Mouse (Mus musculus) MEL (cell line): Measurements from ENCODE around the gene Agmat. TPM values are rescaled to one million over a fixed set of nuclear protein-coding genes. Genes with fewer than 3 reads are reported as not detected.

Experiments
- DNase-seq: peaks from one replicate; pipeline ENCODE4 v3.0.0; 2011; ENCODE audit warnings: low read depth, low spot score
- H3K27ac ChIP-seq: 2 replicates; pipeline ENCODE4 v1.5.1; 2012; ENCODE audit warnings: low read depth, mild to moderate bottlenecking, control low read depth, low read length, moderate library complexity; ENCODE audit not compliant: control insufficient read depth
- H3K27me3 ChIP-seq, 2 experiments: fragments of 150-350 bp in 1 of 2; sonication (generic) in 1 of 2; 2 replicates each; pipeline ENCODE4 v1.6.1; 2012; ENCODE audit warnings: low read length in 2 of 2, mild to moderate bottlenecking in 2 of 2, improper control_type of control experiment in 1 of 2, moderate library complexity in 1 of 2; ENCODE audit not compliant: insufficient read depth in 2 of 2, control insufficient read depth in 1 of 2
- H3K36me3 ChIP-seq, 2 experiments: 2 replicates each; pipeline ENCODE4 v1.6.1; 2012 to 2014; ENCODE audit warnings: low read length in 2 of 2, improper control_type of control experiment in 1 of 2, inconsistent platforms in 1 of 2, mild to moderate bottlenecking in 1 of 2; ENCODE audit not compliant: insufficient read depth in 2 of 2, control insufficient read depth in 1 of 2
- H3K4me1 ChIP-seq, 2 experiments: fragments of 150-350 bp in 1 of 2; sonication (generic) in 1 of 2; 2 replicates each; pipeline ENCODE4 v1.6.1; 2012; ENCODE audit warnings: low read length in 2 of 2, improper control_type of control experiment in 1 of 2, mild to moderate bottlenecking in 1 of 2; ENCODE audit not compliant: insufficient read depth in 2 of 2, control insufficient read depth in 1 of 2
- H3K4me3 ChIP-seq, 2 experiments: fragments of 150-350 bp in 1 of 2; sonication (generic) in 1 of 2; 2 replicates each; pipeline ENCODE4 v1.5.1; 2012; ENCODE audit warnings: low read depth in 2 of 2, low read length in 2 of 2, mild to moderate bottlenecking in 2 of 2, moderate library complexity in 2 of 2, control low read depth in 1 of 2, improper control_type of control experiment in 1 of 2; ENCODE audit not compliant: control insufficient read depth in 1 of 2, insufficient read depth in 1 of 2
- H3K79me2 ChIP-seq: 2 replicates; pipeline ENCODE4 v1.6.1; 2012; ENCODE audit warnings: mild to moderate bottlenecking, low read length, moderate library complexity; ENCODE audit not compliant: control insufficient read depth, poor library complexity, insufficient read depth
- H3K9ac ChIP-seq: 2 replicates; pipeline ENCODE4 v1.6.1; 2012; ENCODE audit warnings: low read depth, mild to moderate bottlenecking, control low read depth, low read length, moderate library complexity; ENCODE audit not compliant: control insufficient read depth, poor library complexity, severe bottlenecking
- H3K9me3 ChIP-seq: fragments of 150-350 bp; sonication (generic); replicated peaks from 2 replicates; pipeline ENCODE4 v1.6.1; 2012; ENCODE audit warnings: mild to moderate bottlenecking, low read length, improper control_type of control experiment, moderate library complexity; ENCODE audit not compliant: insufficient read depth
- BHLHE40 ChIP-seq: IDR thresholded peaks from 2 replicates; pipeline ENCODE4 v1.6.1; 2012; ENCODE audit warnings: low read depth, mild to moderate bottlenecking, inconsistent platforms, low read length, improper control_type of control experiment, borderline replicate concordance
- CHD1 ChIP-seq: IDR thresholded peaks from 2 replicates; pipeline ENCODE4 v1.6.1; 2012; ENCODE audit warnings: low read depth, mild to moderate bottlenecking, inconsistent platforms, low read length, improper control_type of control experiment
- E2F4 ChIP-seq: IDR thresholded peaks from 2 replicates; pipeline ENCODE4 v1.6.1; 2011; ENCODE audit warnings: low read depth, low read length, improper control_type of control experiment, borderline replicate concordance
- GABPA ChIP-seq: IDR thresholded peaks from 2 replicates; pipeline ENCODE4 v1.6.1; 2012; ENCODE audit warnings: low read depth, mild to moderate bottlenecking, inconsistent platforms, low read length, improper control_type of control experiment, moderate library complexity
- GATA1 ChIP-seq: IDR thresholded peaks from 2 replicates; pipeline ENCODE4 v1.6.1; 2011; ENCODE audit warnings: low read depth, low read length, improper control_type of control experiment
- JUND ChIP-seq: IDR thresholded peaks from 2 replicates; pipeline ENCODE4 v1.6.1; 2011; ENCODE audit warnings: low read depth, mild to moderate bottlenecking, improper control_type of control experiment, low read length
- KAT2A ChIP-seq: conservative IDR thresholded peaks from 2 replicates; pipeline ENCODE4 v1.6.1; 2012; ENCODE audit warnings: low read depth, low read length, improper control_type of control experiment, inconsistent platforms
- MAX ChIP-seq: IDR thresholded peaks from 2 replicates; pipeline ENCODE4 v1.6.1; 2011; ENCODE audit warnings: low read length, improper control_type of control experiment
- MEF2A ChIP-seq: IDR thresholded peaks from 2 replicates; pipeline ENCODE4 v1.6.1; 2014; ENCODE audit warnings: low read depth, mild to moderate bottlenecking, inconsistent platforms, low read length, improper control_type of control experiment; ENCODE audit not compliant: poor library complexity, insufficient replicate concordance, severe bottlenecking; ENCODE audit errors: extremely low read depth
- MYB ChIP-seq: IDR thresholded peaks from 2 replicates; pipeline ENCODE4 v1.6.1; 2011; ENCODE audit warnings: mild to moderate bottlenecking, low read depth, low read length, improper control_type of control experiment
- POLR2A ChIP-seq, 2 experiments: IDR thresholded peaks; 2 replicates each; pipeline ENCODE4 v1.6.1; 2011 to 2012; ENCODE audit warnings: low read length in 2 of 2, mild to moderate bottlenecking in 2 of 2, control low read depth in 1 of 2, improper control_type of control experiment in 1 of 2, low read depth in 1 of 2, moderate library complexity in 1 of 2; ENCODE audit not compliant: control insufficient read depth in 1 of 2, insufficient read depth in 1 of 2, poor library complexity in 1 of 2
- RAD21 ChIP-seq: IDR thresholded peaks from 2 replicates; pipeline ENCODE4 v1.6.1; 2011; ENCODE audit warnings: mild to moderate bottlenecking, low read depth, low read length, improper control_type of control experiment
- RCOR1 ChIP-seq: IDR thresholded peaks from 2 replicates; pipeline ENCODE4 v1.6.1; 2012; ENCODE audit warnings: low read depth, mild to moderate bottlenecking, inconsistent platforms, low read length, improper control_type of control experiment
- SIN3A ChIP-seq: IDR thresholded peaks from 2 replicates; pipeline ENCODE4 v1.6.1; 2012; ENCODE audit warnings: low read length, improper control_type of control experiment, inconsistent platforms
- SMC3 ChIP-seq: IDR thresholded peaks from 2 replicates; pipeline ENCODE4 v1.6.1; 2011; ENCODE audit warnings: low read depth, low read length, improper control_type of control experiment
- TCF12 ChIP-seq: IDR thresholded peaks from 2 replicates; pipeline ENCODE4 v1.6.1; 2014; ENCODE audit warnings: low read depth, mild to moderate bottlenecking, inconsistent platforms, low read length, improper control_type of control experiment, moderate library complexity
- ZC3H11A ChIP-seq: IDR thresholded peaks from 2 replicates; pipeline ENCODE4 v1.6.1; 2012; ENCODE audit warnings: low read depth, mild to moderate bottlenecking, inconsistent platforms, low read length, improper control_type of control experiment
- ZKSCAN1 ChIP-seq: IDR thresholded peaks from 2 replicates; pipeline ENCODE4 v1.6.1; 2012; ENCODE audit warnings: low read depth, mild to moderate bottlenecking, inconsistent platforms, low read length, improper control_type of control experiment, moderate library complexity
- ZMIZ1 ChIP-seq: IDR thresholded peaks from 2 replicates; pipeline ENCODE4 v1.6.1; 2012; ENCODE audit warnings: low read depth, mild to moderate bottlenecking, inconsistent platforms, low read length, improper control_type of control experiment, moderate library complexity
- polyA plus RNA-seq, 2 experiments: library from polyadenylated mRNA; stranded (reverse) in 1 of 2; unstranded in 1 of 2; fragments of >175 nt in 1 of 2; fragments of >200 nt in 1 of 2; gene quantifications; 2 replicates each; pipeline versions ENCODE4 v1.2.1 to v1.2.4; 2012; ENCODE audit warnings: low replicate concordance in 2 of 2, low read depth in 1 of 2; ENCODE audit not compliant: insufficient read length in 2 of 2, insufficient read depth in 1 of 2, missing spikeins in 1 of 2
- total RNA-seq: library from RNA; depleted of rRNA; stranded (reverse); fragments of 300-350 nt; gene quantifications from 2 replicates; pipeline ENCODE4 v1.2.3, GENCODE M21; 2012

The Agmat gene
- total and polyA plus RNA-seq, 3 experiments, result 0.07 to 0.12 TPM; not detected in 1

- no peak for DNase-seq
- Histone ChIP-seq H3K36me3 (peaks cover 0 to 4% of the 10 kb centered on the region in 2 experiments; a peak in 2 of 4 replicates), H3K27me3 (no peaks in the 10 kb centered on the region), H3K4me1 (peaks cover 0 to 13% of the 10 kb centered on the region in 2 experiments; a peak in 2 of 4 replicates), H3K9ac (no peak overlapping the region), H3K4me3 (no peak overlapping the region), H3K9me3 (no peaks in the 10 kb centered on the region), H3K79me2 (no peaks in the 10 kb centered on the region), H3K27ac (no peak overlapping the region)
- no peak for TF ChIP-seq CHD1
- no peak for TF ChIP-seq MEF2A
- TF ChIP-seq KAT2A, result no peak
- no peak for TF ChIP-seq MYB
- TF ChIP-seq ZKSCAN1, result no peak
- TF ChIP-seq ZC3H11A, result no peak
- TF ChIP-seq RAD21, result no peak
- no peak for TF ChIP-seq POLR2A (IDR thresholded peaks at IDR 0.05; ENCODE audit: control insufficient read depth in 1 of 2, insufficient read depth in 1 of 2, low read depth in 1 of 2, low read length in 2 of 2, poor library complexity in 1 of 2)
- TF ChIP-seq JUND, result no peak
- no peak for TF ChIP-seq SIN3A
- no peak for TF ChIP-seq BHLHE40
- no peak for TF ChIP-seq E2F4
- no peak for TF ChIP-seq GATA1
- no peak for TF ChIP-seq SMC3
- TF ChIP-seq MAX, result no peak
- no peak for TF ChIP-seq RCOR1
- no peak for TF ChIP-seq ZMIZ1
- no peak for TF ChIP-seq TCF12
Observed at GRCm38 (mm10) chr4:141735206-141735560, 11.3 kb upstream of the Agmat start.

DNA sequence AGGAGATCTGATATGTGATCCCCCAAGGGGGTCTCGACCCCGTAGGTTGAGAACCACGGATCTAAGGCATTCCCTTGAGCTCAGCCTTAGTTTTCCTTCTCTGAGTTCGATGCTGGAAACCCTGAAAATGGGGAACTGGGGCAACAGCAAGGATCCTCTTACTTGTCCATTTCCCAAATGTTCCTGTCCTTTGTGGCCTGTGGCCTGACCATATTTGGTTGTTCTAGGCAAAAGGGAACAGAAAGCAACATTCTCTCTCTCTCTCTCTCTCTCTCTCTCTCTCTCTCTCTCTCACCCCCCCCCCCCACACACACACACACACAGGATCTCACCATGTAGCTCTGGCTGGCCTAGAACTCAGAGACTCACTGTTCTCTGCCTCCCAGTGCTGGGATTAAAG is 9.6 kb upstream of the Agmat start:
- TF ChIP-seq ZKSCAN1 (no peak), GABPA (no peak)
- Histone ChIP-seq H3K79me2 (no peaks in the 10 kb centered on the region), H3K4me3 (no peak overlapping the region), H3K27me3 (no peaks in the 10 kb centered on the region), H3K4me1 (peaks cover 0 to 5% of the 10 kb centered on the region in 2 experiments; a peak in 1 of 4 replicates), H3K9me3 (no peaks in the 10 kb centered on the region), H3K9ac (no peak overlapping the region), H3K36me3 (no peaks in the 10 kb centered on the region; a peak in 1 of 4 replicates), H3K27ac (no peak overlapping the region)
- no peak for DNase-seq
